Mouse (Mus musculus): ENCODE results near the gene Tbc1d9b.

Tbc1d9b gene

DNA sequence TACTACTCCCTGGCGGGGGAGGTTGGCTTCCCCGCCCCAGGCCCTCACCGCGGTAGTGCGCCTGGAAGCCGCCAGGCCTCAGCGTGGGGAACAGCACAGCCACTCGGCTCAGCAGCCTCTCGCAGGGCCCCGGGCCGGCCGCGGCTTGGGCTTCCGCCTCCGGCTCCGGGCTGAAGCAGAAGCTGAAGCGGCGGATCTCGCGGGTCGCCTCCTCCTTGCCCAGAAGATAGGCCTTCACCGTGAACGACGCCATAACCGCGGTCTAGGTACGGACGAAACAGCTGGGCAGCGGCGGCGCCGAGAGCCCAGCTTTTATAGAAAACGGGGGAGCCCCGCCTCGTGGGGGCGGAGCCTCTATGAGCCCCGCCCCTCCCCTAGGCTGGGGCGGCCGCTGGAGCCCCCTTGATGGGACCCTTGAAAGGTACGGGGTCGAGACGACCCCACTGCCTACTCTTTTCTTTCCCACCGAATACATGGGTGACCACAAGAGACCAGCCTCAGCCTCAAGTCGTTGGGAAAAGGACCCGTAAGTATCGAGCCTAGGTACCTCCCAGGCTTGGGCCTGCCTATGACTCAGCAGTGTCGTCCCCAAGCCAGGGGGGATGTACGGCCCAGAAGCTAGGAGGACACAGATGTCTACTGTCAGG, 79.4 kb downstream of the Tbc1d9b start, which contains the start of the genes Sqstm1 and Mgat4b:
Gene Sqstm1 (minus strand): TSS at position 323 of the 647 bp plus-strand sequence.
Gene Mgat4b (plus strand): TSS at position 386 of the 647 bp plus-strand sequence.
- ATAC-seq (ENCODE audit: low TSS enrichment), result peak; percentile 48

DNA sequence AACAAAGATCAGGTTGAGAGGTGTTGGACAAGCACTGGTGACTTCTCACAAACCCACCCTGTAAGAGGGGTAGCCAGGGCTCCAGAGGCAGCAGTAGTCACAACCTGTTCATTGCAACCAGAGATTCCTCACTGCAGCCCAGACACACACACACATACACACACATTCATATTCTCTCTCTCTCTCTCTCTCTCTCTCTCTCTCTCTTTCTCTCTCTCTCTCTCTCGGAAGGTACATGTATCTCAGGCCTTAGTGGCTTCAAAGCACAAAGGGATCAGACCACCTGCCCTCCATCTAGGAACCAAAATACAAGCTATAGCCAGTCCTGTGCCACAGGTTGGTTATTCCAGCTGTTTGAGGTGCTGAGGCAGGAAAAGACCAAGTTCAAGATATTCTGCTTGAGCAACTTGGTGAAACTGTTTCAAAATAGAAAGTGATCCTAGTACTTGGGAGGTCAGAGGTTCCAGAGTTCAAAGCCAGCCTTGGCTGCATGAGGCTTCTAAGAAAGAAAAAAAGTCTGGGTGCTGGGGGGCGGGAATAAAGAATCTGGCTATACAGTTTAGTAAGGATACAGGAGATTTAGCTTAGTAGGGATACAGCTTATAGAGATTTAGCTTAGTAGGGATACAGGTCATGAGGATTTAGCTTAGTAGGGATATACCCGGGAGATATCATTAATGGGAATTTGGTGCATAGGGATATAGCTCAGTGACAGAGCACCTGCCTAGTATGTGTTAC, 80.3 kb downstream of the Tbc1d9b start:
- ATAC-seq (ENCODE audit: low TSS enrichment), result no peak

DNA sequence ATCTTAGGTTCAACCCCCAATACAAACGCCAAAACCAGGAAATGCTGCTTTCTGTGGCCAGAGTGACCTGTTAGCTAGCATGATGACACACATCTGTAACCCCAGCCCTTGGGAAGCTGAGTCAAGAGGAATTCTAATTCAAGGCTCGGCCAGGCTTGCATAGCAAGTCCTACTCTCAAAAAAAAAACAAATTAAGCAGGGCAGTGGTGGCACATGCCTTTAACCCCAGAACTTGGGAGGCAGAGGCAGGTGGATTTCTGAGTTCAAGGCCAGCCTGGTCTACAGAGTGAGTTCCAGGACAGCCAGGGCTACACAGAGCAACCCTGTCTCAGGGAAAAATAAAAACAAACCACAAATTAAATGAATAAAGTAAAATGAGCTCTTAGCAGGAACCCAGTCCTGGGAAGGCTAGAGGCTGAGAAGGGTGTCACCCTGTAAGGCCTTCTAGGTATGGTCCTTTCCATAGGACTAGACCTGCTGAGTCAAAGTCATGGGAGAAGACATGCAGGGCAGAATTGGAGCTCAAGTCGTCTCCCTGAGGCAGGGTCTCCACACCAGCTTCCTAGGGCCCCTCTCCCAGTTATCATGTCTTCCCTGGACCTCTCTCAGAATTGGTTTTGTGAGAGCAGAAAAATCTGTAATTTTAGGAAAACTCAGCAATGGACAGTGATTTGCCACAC, 81.0 kb downstream of the Tbc1d9b start:
- ATAC-seq (ENCODE audit: low TSS enrichment), result no peak

DNA sequence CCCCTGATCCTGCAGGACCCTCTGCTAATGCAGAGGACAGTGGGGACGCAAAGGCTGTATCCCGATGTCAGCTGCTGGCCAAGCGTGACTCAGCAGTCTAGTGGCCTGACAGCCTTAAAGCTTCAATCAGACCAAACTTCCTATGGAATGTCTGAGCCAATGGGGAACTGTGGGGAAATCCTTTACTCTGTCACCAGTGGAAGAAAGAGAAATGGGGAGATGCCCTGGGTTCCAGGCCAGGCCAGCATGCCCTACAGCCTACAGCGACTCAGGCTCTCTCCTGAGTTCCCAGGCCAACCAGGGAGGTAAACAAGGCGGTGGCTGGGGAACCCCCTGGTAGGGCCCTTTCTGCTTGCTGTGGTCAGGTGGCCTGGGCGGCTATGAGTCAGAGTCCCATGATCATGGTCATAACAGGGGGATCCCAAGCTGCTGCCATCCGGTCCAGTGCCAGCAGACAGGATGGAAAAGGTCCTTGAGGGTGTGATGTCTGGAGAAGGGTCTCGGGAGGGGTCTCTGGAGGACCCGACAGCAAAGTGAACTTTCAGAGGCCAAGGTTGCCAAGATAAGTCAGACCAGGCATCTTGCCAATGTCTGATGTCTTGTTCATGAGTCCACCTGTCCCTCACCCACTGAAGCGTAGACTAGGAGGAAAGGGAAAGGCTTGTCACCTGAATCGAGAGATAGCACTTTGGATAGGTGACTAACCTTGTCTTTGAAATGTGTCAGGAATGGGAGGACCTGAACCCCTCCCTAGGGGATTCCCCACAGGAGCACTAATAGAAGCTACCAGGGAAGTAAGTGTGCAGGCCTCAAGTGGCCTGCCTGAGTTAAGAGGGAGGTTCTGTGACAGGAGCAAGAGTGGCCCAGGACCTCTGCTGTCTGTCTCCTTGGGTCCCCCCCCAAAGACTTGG, 81.9 kb downstream of the Tbc1d9b start:
- ATAC-seq (ENCODE audit: low TSS enrichment), result no peak

DNA sequence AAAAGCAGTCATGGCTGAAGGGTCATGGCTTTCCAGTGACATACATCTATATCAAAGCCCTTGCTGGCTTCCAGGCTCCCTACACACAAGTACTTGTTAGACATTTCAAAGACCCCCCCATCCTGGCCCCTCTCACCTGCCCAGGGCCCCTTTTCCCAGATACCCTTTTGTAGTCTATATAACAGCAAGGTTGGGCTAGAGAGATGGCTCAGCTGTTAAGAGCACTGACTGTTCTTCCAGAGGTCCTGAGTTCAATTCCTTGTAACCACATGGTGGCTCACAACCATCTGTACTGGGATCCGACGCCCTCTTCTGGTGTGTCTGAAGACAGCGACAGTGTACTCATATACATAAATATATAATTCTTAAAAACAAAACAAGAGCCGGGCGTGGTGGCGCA, 83.4 kb downstream of the Tbc1d9b start:
- no peak for ATAC-seq (ENCODE audit: low TSS enrichment)

DNA sequence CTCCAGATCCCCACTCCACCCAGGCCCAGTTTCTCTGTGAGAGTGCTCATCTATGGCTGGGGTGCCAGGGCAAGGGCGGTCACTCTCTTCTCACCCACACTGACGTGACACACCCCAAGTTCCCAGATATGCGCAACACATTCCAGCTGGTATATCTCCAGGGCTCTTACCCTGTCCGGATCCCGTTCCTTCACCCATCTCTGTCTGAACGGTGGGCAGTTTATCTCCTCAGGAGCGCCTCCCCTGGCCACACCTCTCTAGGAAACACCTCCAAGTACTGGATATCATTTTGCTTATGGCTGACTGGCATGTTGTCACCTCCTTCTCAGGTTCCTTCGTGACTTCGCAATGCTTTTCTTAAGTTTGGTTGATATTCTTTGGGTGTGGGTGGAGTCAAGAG, 84.4 kb downstream of the Tbc1d9b start:
- no peak for ATAC-seq (ENCODE audit: low TSS enrichment)

DNA sequence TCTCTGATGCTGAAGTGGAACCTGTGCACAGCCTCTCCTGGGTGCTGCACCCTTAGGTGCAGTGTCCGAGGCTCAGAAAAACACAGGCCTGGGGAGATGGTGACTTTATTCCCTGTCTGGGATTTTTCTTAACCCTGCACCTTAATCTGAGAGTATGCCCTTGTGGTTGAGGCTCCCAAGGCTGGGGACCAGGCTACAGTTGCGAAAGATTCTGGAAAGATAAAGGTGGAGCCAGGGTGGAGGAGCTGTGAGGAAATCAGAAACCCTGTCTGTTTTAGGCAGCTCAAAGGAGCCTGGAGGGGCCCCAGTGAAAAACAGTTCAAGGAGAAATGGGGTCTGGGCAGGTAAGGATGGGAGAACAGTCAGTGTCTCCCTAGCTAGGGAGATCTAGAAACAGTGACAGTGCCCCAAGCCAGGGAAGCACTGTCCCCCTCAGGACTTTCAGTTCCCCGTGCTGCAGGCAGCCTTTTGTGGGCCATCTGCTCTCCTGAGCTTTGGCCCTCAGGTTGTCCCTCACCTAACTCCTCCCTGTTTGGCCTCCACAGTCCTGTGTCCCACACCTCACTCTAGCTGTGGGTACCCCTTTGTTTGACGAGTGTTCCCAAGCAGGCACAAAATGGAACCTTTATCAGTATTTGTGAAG, 85.6 kb downstream of the Tbc1d9b start:
- ATAC-seq (ENCODE audit: low TSS enrichment), result no peak

DNA sequence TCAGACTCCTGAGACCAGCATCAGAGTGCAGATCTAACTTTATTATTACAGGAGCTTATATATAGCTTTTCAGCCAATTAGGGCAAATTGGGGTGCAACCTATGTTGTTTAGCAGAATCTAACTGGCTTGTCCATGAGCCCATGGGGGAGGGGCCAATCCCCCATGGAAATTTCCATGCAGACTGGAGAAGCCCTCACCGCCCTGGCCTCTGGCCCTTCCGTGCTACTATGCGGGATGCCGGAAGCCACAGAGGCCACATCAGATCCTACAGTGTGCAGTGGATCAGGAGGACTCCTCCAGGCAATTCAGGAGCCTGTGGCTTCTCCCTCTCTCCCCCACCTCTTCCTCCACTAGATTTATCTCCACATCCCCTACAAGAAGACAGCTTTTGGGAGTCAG, 86.6 kb downstream of the Tbc1d9b start:
- no peak for ATAC-seq (ENCODE audit: low TSS enrichment)

DNA sequence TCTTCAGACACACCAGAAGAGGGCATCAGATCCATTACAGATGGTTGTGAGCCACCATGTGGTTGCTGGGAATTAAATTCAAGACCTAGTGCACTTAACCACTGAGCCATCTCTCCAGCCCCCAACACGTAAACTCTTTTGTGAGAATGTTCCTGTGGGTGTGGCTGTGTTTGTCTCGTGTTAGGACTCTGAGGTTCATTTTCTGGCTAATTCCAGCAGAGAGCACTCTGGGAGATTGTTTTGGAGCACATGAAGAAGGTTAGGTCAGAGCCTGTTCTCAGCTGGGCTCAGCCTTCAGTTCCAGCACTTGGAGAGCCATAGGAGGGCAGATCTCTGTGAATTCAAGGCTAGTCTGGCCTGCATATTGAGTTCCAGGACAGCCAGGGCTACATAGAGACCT, 88.6 kb downstream of the Tbc1d9b start:
- ATAC-seq (ENCODE audit: low TSS enrichment), result no peak
